Mouse (Mus musculus) lung, embryonic 14.5 days (tissue): ENCODE measurements around the gene H2-DMa. TPM values are rescaled to one million over a fixed set of nuclear protein-coding genes. Genes with fewer than 3 reads are reported as not detected.

Experiments
- ATAC-seq: fragments of 200-750 bp; cut with Nextera tagmentation; 2 replicates; pipeline ENCODE4 v1.8.0; 2017; ENCODE audit warnings: mild to moderate bottlenecking, moderate TSS enrichment, moderate library complexity; ENCODE audit not compliant: insufficient read depth
- DNase-seq: peaks from one replicate; pipeline ENCODE4 v3.0.0-alpha.2; 2015
- H3K27ac ChIP-seq: fragments of 300-500 bp; sonication (generic); 2 replicates; pipeline ENCODE4 v1.5.1; 2014; ENCODE audit warnings: low read depth, mild to moderate bottlenecking, moderate library complexity
- H3K27me3 ChIP-seq: fragments of 300-500 bp; sonication (generic); 2 replicates; pipeline ENCODE4 v1.6.1; 2014; ENCODE audit warnings: low read length, control low read depth; ENCODE audit not compliant: insufficient read depth
- H3K36me3 ChIP-seq: fragments of 300-500 bp; sonication (generic); 2 replicates; pipeline ENCODE4 v1.6.1; 2014; ENCODE audit warnings: control low read depth; ENCODE audit not compliant: insufficient read depth
- H3K4me1 ChIP-seq: fragments of 300-500 bp; sonication (generic); 2 replicates; pipeline ENCODE4 v1.6.1; 2014; ENCODE audit warnings: antibody characterized with exemption, control low read depth; ENCODE audit not compliant: insufficient read depth
- H3K4me2 ChIP-seq: fragments of 300-500 bp; sonication (generic); 2 replicates; pipeline ENCODE4 v1.6.1; 2014; ENCODE audit warnings: mild to moderate bottlenecking
- H3K4me3 ChIP-seq: fragments of 300-500 bp; sonication (generic); 2 replicates; pipeline ENCODE4 v1.5.1; 2014; ENCODE audit warnings: low read depth, low read length
- H3K9ac ChIP-seq: fragments of 300-500 bp; sonication (generic); 2 replicates; pipeline ENCODE4 v1.6.1; 2014
- H3K9me3 ChIP-seq: fragments of 300-500 bp; sonication (generic); 2 replicates; pipeline ENCODE4 v1.6.1; 2016; ENCODE audit warnings: low read depth, low read length, control low read depth
- CTCF ChIP-seq: IDR thresholded peaks from 2 replicates; pipeline ENCODE4 v1.5.1; 2016; ENCODE audit warnings: antibody characterized with exemption, low read depth
- WGBS: fragments of 180-500 bp; shearing (Covaris S2); extraction: QIAGEN DNeasy Blood & Tissue Kit; methylation state at CpG from one replicate; pipeline ENCODE4 v1.1.7; 2014; 5-methylcytosine and 5-hydroxymethylcytosine counted together
- polyA plus RNA-seq: library from polyadenylated mRNA; unstranded; fragments of >200 nt; fragmentation: Nextera tagmentation; extraction: Ambion mirVana; gene quantifications from 2 replicates; pipeline ENCODE4 v1.2.1, GENCODE M21; 2014

The H2-DMa gene
- polyA plus RNA-seq, 1 experiment from 2014 or later: 9.8 TPM

GRCm38 (mm10) chr17:34174075-34174474 is 54.7 kb downstream of the H2-DMa start:
- TF ChIP-seq CTCF: no peak
- WGBS: 78% methylated on average over 1 of the region's 1 CpGs

GRCm38 (mm10) chr17:34177179-34177578 is 57.8 kb downstream of the H2-DMa start:
- H3K9me3 ChIP-seq: peaks cover 13% of the 10 kb centered on the region; the same call in 1 of the 2 replicates
- H3K27ac ChIP-seq: no peak overlapping the region
- H3K4me3 ChIP-seq: no peak overlapping the region
- no peak overlapping the region for H3K4me2 ChIP-seq
- no peaks in the 10 kb centered on the region; the same call in 1 of the 2 replicates for H3K27me3 ChIP-seq
- no peak overlapping the region for H3K9ac ChIP-seq
- no peaks in the 10 kb centered on the region for H3K4me1 ChIP-seq
- 76% methylated on average over 4 of the region's 4 CpGs for WGBS
- peak; percentile 20 for DNase-seq
- peak; percentile 50 for TF ChIP-seq CTCF
- H3K36me3 ChIP-seq: no peaks in the 10 kb centered on the region
- ATAC-seq: no peak

More at GRCm38 (mm10) chr17:34174075-34174474, 54.7 kb downstream of the H2-DMa start:
- peaks cover 13% of the 10 kb centered on the region; the same call in 1 of the 2 replicates for H3K9me3 ChIP-seq
- DNase-seq (no peak), ATAC-seq (no peak)
- no peaks in the 10 kb centered on the region; the same call in 1 of the 2 replicates for H3K27me3 ChIP-seq
- no peak overlapping the region for H3K27ac ChIP-seq
- H3K36me3 ChIP-seq: no peaks in the 10 kb centered on the region
- no peaks in the 10 kb centered on the region for H3K4me1 ChIP-seq
- H3K4me2 ChIP-seq: no peak overlapping the region
- no peak overlapping the region for H3K9ac ChIP-seq
- no peak overlapping the region for H3K4me3 ChIP-seq

GRCm38 (mm10) chr17:34179019-34179418 is 59.7 kb downstream of the H2-DMa start:
- 45% methylated on average over 6 of the region's 6 CpGs for WGBS
- Histone ChIP-seq H3K36me3 (no peaks in the 10 kb centered on the region), H3K4me3 (no peak overlapping the region), H3K4me2 (no peak overlapping the region), H3K27me3 (peaks cover 5% of the 10 kb centered on the region), H3K27ac (no peak overlapping the region), H3K9me3 (0 out of 2 replicates have a peak, but pooled peaks cover 8% of the 10 kb centered on the region), H3K4me1 (no peaks in the 10 kb centered on the region), H3K9ac (no peak overlapping the region)
- no peak for DNase-seq
- ATAC-seq: no peak
- no peak for TF ChIP-seq CTCF

GRCm38 (mm10) chr17:34179913-34180859 is 60.8 kb downstream of the H2-DMa start:
- Histone ChIP-seq H3K27me3 (peaks cover 9% of the 10 kb centered on the region), H3K27ac (no peak overlapping the region), H3K4me2 (no peak overlapping the region), H3K9me3 (0 out of 2 replicates have a peak, but pooled peaks cover 8% of the 10 kb centered on the region), H3K36me3 (no peaks in the 10 kb centered on the region), H3K9ac (no peak overlapping the region), H3K4me3 (no peak overlapping the region), H3K4me1 (no peaks in the 10 kb centered on the region)
- TF ChIP-seq CTCF: no peak
- no peak for DNase-seq
- 56% methylated on average over 13 of the region's 13 CpGs for WGBS
- no peak for ATAC-seq

GRCm38 (mm10) chr17:34183564-34184219 is 64.4 kb downstream of the H2-DMa start:
- DNase-seq (no peak), ATAC-seq (no peak)
- no peak overlapping the region for H3K4me3 ChIP-seq
- H3K9ac ChIP-seq: no peak overlapping the region
- no peak overlapping the region for H3K4me2 ChIP-seq
- WGBS: 63% methylated on average over 15 of the region's 15 CpGs
- H3K27me3 ChIP-seq: peaks cover 32% of the 10 kb centered on the region
- H3K27ac ChIP-seq: no peak overlapping the region
- H3K4me1 ChIP-seq: 0 out of 2 replicates have a peak, but pooled peaks cover 5% of the 10 kb centered on the region
- H3K36me3 ChIP-seq: no peaks in the 10 kb centered on the region
- H3K9me3 ChIP-seq: no peaks in the 10 kb centered on the region
- TF ChIP-seq CTCF: no peak

- ATAC-seq: no peak
- Histone ChIP-seq H3K4me1 (0 out of 2 replicates have a peak, but pooled peaks cover 5% of the 10 kb centered on the region), H3K27me3 (peaks cover 32% of the 10 kb centered on the region), H3K27ac (no peak overlapping the region), H3K36me3 (no peaks in the 10 kb centered on the region), H3K9ac (no peak overlapping the region), H3K4me2 (no peak overlapping the region), H3K9me3 (no peaks in the 10 kb centered on the region), H3K4me3 (no peak overlapping the region)
- no peak for TF ChIP-seq CTCF
- 82% methylated on average over 9 of the region's 9 CpGs for WGBS
- no peak for DNase-seq
Measured at GRCm38 (mm10) chr17:34185526-34185925, 66.2 kb downstream of the H2-DMa start.

GRCm38 (mm10) chr17:34186885-34187260 is 67.5 kb downstream of the H2-DMa start:
- H3K9ac ChIP-seq: peak overlapping the region; percentile 65
- H3K9me3 ChIP-seq: no peaks in the 10 kb centered on the region
- no peak for TF ChIP-seq CTCF
- H3K36me3 ChIP-seq: no peaks in the 10 kb centered on the region
- ATAC-seq: no peak; the same call in 1 of the 2 replicates
- peak; percentile 35 for DNase-seq
- H3K27me3 ChIP-seq: peaks cover 32% of the 10 kb centered on the region
- 3% methylated on average over 14 of the region's 14 CpGs for WGBS
- H3K4me2 ChIP-seq: peak overlapping the region; percentile 92
- H3K27ac ChIP-seq: no peak overlapping the region
- H3K4me1 ChIP-seq: 0 out of 2 replicates have a peak, but pooled peaks cover 5% of the 10 kb centered on the region
- H3K4me3 ChIP-seq: peak overlapping the region; percentile 55
